Mouse (Mus musculus): ENCODE results near the gene Mybpc3. TPM values are rescaled to one million over a fixed set of nuclear protein-coding genes. Genes with fewer than 3 reads are reported as not detected.

The Mybpc3 gene
- polyA plus RNA-seq, 1 experiment from 2014 or later, result 22.3 TPM

- no peaks in the 10 kb centered on the region for H3K9me3 ChIP-seq
- no peak overlapping the region for H3K4me3 ChIP-seq
- H3K27ac ChIP-seq, result no peak overlapping the region
- no peaks in the 10 kb centered on the region for H3K4me1 ChIP-seq
- peaks cover 28% of the 10 kb centered on the region; the same call in 1 of the 2 replicates for H3K36me3 ChIP-seq
- no peak for ATAC-seq (ENCODE audit: borderline replicate concordance, extremely low read depth, low FRiP score, low TSS enrichment)
- no peak overlapping the region for H3K9ac ChIP-seq
- WGBS, result 66% methylated on average over 3 of the region's 3 CpGs
- H3K4me2 ChIP-seq, result no peak overlapping the region
- no peaks in the 10 kb centered on the region for H3K27me3 ChIP-seq
Observed at GRCm38 (mm10) chr2:91152885-91153377, 35.0 kb downstream of the Mybpc3 start.

GRCm38 (mm10) chr2:91154091-91154490 is 36.1 kb downstream of the Mybpc3 start:
- H3K4me3 ChIP-seq, result no peak overlapping the region
- 86% methylated on average over 3 of the region's 3 CpGs for WGBS
- peaks cover 32% of the 10 kb centered on the region; the same call in 1 of the 2 replicates for H3K36me3 ChIP-seq

GRCm38 (mm10) chr2:91157002-91157752 is 39.2 kb downstream of the Mybpc3 start:
- Histone ChIP-seq H3K4me3 (no peak overlapping the region), H3K9ac (no peak overlapping the region), H3K4me2 (no peak overlapping the region), H3K27ac (0 out of 2 replicates have a peak overlapping the region, but pooled peaks have one; percentile 19), H3K36me3 (peaks cover 27% of the 10 kb centered on the region; the same call in 1 of the 2 replicates), H3K9me3 (no peaks in the 10 kb centered on the region), H3K27me3 (no peaks in the 10 kb centered on the region), H3K4me1 (0 out of 2 replicates have a peak, but pooled peaks cover 8% of the 10 kb centered on the region)
- ATAC-seq (ENCODE audit: borderline replicate concordance, extremely low read depth, low FRiP score, low TSS enrichment), result no peak
- WGBS, result 39% methylated on average over 6 of the region's 6 CpGs

More at GRCm38 (mm10) chr2:91154091-91154490, 36.1 kb downstream of the Mybpc3 start:
- Histone ChIP-seq H3K9ac (no peak overlapping the region), H3K4me1 (no peaks in the 10 kb centered on the region), H3K9me3 (no peaks in the 10 kb centered on the region), H3K27ac (no peak overlapping the region), H3K4me2 (no peak overlapping the region), H3K27me3 (no peaks in the 10 kb centered on the region)
- no peak for ATAC-seq (ENCODE audit: borderline replicate concordance, extremely low read depth, low FRiP score, low TSS enrichment)

- Histone ChIP-seq H3K4me1 (0 out of 2 replicates have a peak, but pooled peaks cover 8% of the 10 kb centered on the region), H3K9me3 (no peaks in the 10 kb centered on the region), H3K4me3 (no peak overlapping the region), H3K4me2 (no peak overlapping the region), H3K9ac (no peak overlapping the region), H3K27me3 (no peaks in the 10 kb centered on the region), H3K27ac (peak overlapping the region; percentile 52), H3K36me3 (peaks cover 29% of the 10 kb centered on the region; the same call in 1 of the 2 replicates)
- no peak for ATAC-seq (ENCODE audit: borderline replicate concordance, extremely low read depth, low FRiP score, low TSS enrichment)
- WGBS, result 47% methylated on average over 6 of the region's 6 CpGs
Observed at GRCm38 (mm10) chr2:91160591-91160990, 42.6 kb downstream of the Mybpc3 start.

GRCm38 (mm10) chr2:91162952-91163351 is 45.0 kb downstream of the Mybpc3 start:
- 69% methylated on average over 4 of the region's 4 CpGs for WGBS

GRCm38 (mm10) chr2:91163532-91163931 is 45.6 kb downstream of the Mybpc3 start:
- 81% methylated on average over 5 of the region's 5 CpGs for WGBS

More at GRCm38 (mm10) chr2:91162952-91163351, 45.0 kb downstream of the Mybpc3 start:
- peaks cover 25% of the 10 kb centered on the region; the same call in 1 of the 2 replicates for H3K36me3 ChIP-seq
- ATAC-seq (ENCODE audit: borderline replicate concordance, extremely low read depth, low FRiP score, low TSS enrichment), result no peak
- H3K9ac ChIP-seq, result no peak overlapping the region
- no peak overlapping the region for H3K4me2 ChIP-seq
- no peaks in the 10 kb centered on the region for H3K27me3 ChIP-seq
- H3K4me1 ChIP-seq, result 0 out of 2 replicates have a peak, but pooled peaks cover 8% of the 10 kb centered on the region
- H3K9me3 ChIP-seq, result no peaks in the 10 kb centered on the region
- H3K4me3 ChIP-seq, result no peak overlapping the region
- H3K27ac ChIP-seq, result no peak overlapping the region

GRCm38 (mm10) chr2:91164991-91165390 is 47.0 kb downstream of the Mybpc3 start:
- Histone ChIP-seq H3K4me1 (0 out of 2 replicates have a peak, but pooled peaks cover 8% of the 10 kb centered on the region), H3K9me3 (no peaks in the 10 kb centered on the region), H3K36me3 (peaks cover 19% of the 10 kb centered on the region; the same call in 1 of the 2 replicates), H3K27ac (no peak overlapping the region), H3K9ac (no peak overlapping the region), H3K4me2 (no peak overlapping the region), H3K4me3 (no peak overlapping the region), H3K27me3 (no peaks in the 10 kb centered on the region)
- ATAC-seq (ENCODE audit: borderline replicate concordance, extremely low read depth, low FRiP score, low TSS enrichment), result no peak
- WGBS, result 75% methylated on average over 6 of the region's 6 CpGs

More at GRCm38 (mm10) chr2:91163532-91163931, 45.6 kb downstream of the Mybpc3 start:
- Histone ChIP-seq H3K27ac (no peak overlapping the region), H3K9ac (no peak overlapping the region), H3K27me3 (no peaks in the 10 kb centered on the region), H3K4me3 (no peak overlapping the region), H3K9me3 (no peaks in the 10 kb centered on the region), H3K36me3 (peaks cover 22% of the 10 kb centered on the region; the same call in 1 of the 2 replicates), H3K4me2 (no peak overlapping the region), H3K4me1 (0 out of 2 replicates have a peak, but pooled peaks cover 8% of the 10 kb centered on the region)
- ATAC-seq (ENCODE audit: borderline replicate concordance, extremely low read depth, low FRiP score, low TSS enrichment), result no peak

- Histone ChIP-seq H3K4me3 (no peak overlapping the region), H3K36me3 (peaks cover 22% of the 10 kb centered on the region), H3K9me3 (no peaks in the 10 kb centered on the region), H3K27ac (no peak overlapping the region), H3K4me1 (no peaks in the 10 kb centered on the region), H3K9ac (no peak overlapping the region), H3K4me2 (no peak overlapping the region), H3K27me3 (no peaks in the 10 kb centered on the region)
- no peak for ATAC-seq (ENCODE audit: borderline replicate concordance, extremely low read depth, low FRiP score, low TSS enrichment)
- 63% methylated on average over 4 of the region's 4 CpGs for WGBS
Observed at GRCm38 (mm10) chr2:91167629-91168028, 49.7 kb downstream of the Mybpc3 start.

- H3K27ac ChIP-seq, result peak overlapping the region; percentile 35
- peak; percentile 68; the same call in 1 of the 2 replicates for ATAC-seq (ENCODE audit: borderline replicate concordance, extremely low read depth, low FRiP score, low TSS enrichment)
Observed at GRCm38 (mm10) chr2:91169587-91170322, 51.8 kb downstream of the Mybpc3 start.

GRCm38 (mm10) chr2:91175490-91175889 is 57.5 kb downstream of the Mybpc3 start:
- no peaks in the 10 kb centered on the region for H3K27me3 ChIP-seq
- peaks cover 20% of the 10 kb centered on the region for H3K36me3 ChIP-seq
- H3K9ac ChIP-seq, result no peak overlapping the region
- no peaks in the 10 kb centered on the region for H3K4me1 ChIP-seq
- H3K4me3 ChIP-seq, result no peak overlapping the region
- H3K4me2 ChIP-seq, result no peak overlapping the region
- H3K27ac ChIP-seq, result no peak overlapping the region
- H3K9me3 ChIP-seq, result no peaks in the 10 kb centered on the region
- 73% methylated on average over 4 of the region's 4 CpGs for WGBS
- no peak for ATAC-seq (ENCODE audit: borderline replicate concordance, extremely low read depth, low FRiP score, low TSS enrichment)

More at GRCm38 (mm10) chr2:91169587-91170322, 51.8 kb downstream of the Mybpc3 start:
- no peaks in the 10 kb centered on the region for H3K27me3 ChIP-seq
- H3K4me2 ChIP-seq, result peak overlapping the region; percentile 16; the same call in 1 of the 2 replicates
- H3K4me1 ChIP-seq, result no peaks in the 10 kb centered on the region
- no peaks in the 10 kb centered on the region for H3K9me3 ChIP-seq
- peaks cover 24% of the 10 kb centered on the region for H3K36me3 ChIP-seq
- WGBS, result 53% methylated on average over 25 of the region's 25 CpGs
- H3K9ac ChIP-seq, result no peak overlapping the region
- no peak overlapping the region for H3K4me3 ChIP-seq

GRCm38 (mm10) chr2:91176234-91176633 is 58.3 kb downstream of the Mybpc3 start:
- Histone ChIP-seq H3K4me2 (no peak overlapping the region), H3K9me3 (no peaks in the 10 kb centered on the region), H3K4me1 (no peaks in the 10 kb centered on the region), H3K27me3 (no peaks in the 10 kb centered on the region), H3K9ac (no peak overlapping the region), H3K4me3 (no peak overlapping the region), H3K36me3 (peaks cover 20% of the 10 kb centered on the region), H3K27ac (no peak overlapping the region)
- WGBS, result 65% methylated on average over 6 of the region's 6 CpGs
- no peak for ATAC-seq (ENCODE audit: borderline replicate concordance, extremely low read depth, low FRiP score, low TSS enrichment)
